Mouse (Mus musculus) small intestine, adult 2 months (tissue): ENCODE results near the gene Gimap3. TPM values are rescaled to one million over a fixed set of nuclear protein-coding genes. Genes with fewer than 3 reads are reported as not detected.

ENCODE experiments used
- H3K27ac ChIP-seq: fragments of 200-500 bp; 2 replicates; pipeline ENCODE4 v1.5.1; 2012; ENCODE audit warnings: low read depth, low read length, control low read depth, inconsistent platforms; ENCODE audit not compliant: insufficient read depth
- H3K27me3 ChIP-seq: fragments of 200-500 bp; 2 replicates; pipeline ENCODE4 v1.6.1; 2012; ENCODE audit warnings: mild to moderate bottlenecking, moderate library complexity, low read length, inconsistent platforms; ENCODE audit not compliant: control insufficient read depth, insufficient read depth
- H3K36me3 ChIP-seq: fragments of 200-500 bp; 2 replicates; pipeline ENCODE4 v1.6.1; 2012; ENCODE audit warnings: mild to moderate bottlenecking, low read length, control low read depth, inconsistent platforms; ENCODE audit not compliant: control insufficient read depth, insufficient read depth
- H3K4me1 ChIP-seq: fragments of 200-500 bp; 2 replicates; pipeline ENCODE4 v1.6.1; 2012; ENCODE audit warnings: low read length, inconsistent platforms, mixed read lengths; ENCODE audit not compliant: control insufficient read depth, insufficient read depth, insufficient read length
- H3K4me3 ChIP-seq: fragments of 200-500 bp; 2 replicates; pipeline ENCODE4 v1.5.1; 2012; ENCODE audit warnings: low read depth, mild to moderate bottlenecking, control low read depth, inconsistent platforms, low read length, moderate library complexity
- CTCF ChIP-seq: fragments of 200-500 bp; IDR thresholded peaks from 2 replicates; pipeline ENCODE4 v1.5.1; 2012; ENCODE audit warnings: low read depth, mild to moderate bottlenecking, control low read depth, inconsistent platforms, low read length, moderate library complexity, mixed read lengths; ENCODE audit not compliant: insufficient replicate concordance, insufficient read length; ENCODE audit errors: extremely low read depth
- POLR2A ChIP-seq: fragments of 200-500 bp; IDR thresholded peaks from 2 replicates; pipeline ENCODE4 v1.6.1; 2012; ENCODE audit warnings: low read depth, mild to moderate bottlenecking, control low read depth, inconsistent platforms, low read length, moderate library complexity
- WGBS: fragments of 180-500 bp; shearing (Covaris S2); methylation state at CpG from one replicate; pipeline ENCODE4 v1.1.7; 2018; 5-methylcytosine and 5-hydroxymethylcytosine counted together
- polyA plus RNA-seq: library from polyadenylated mRNA; depleted of rRNA; stranded (reverse); fragments of >200 nt; gene quantifications from 2 replicates; pipeline ENCODE4 v1.2.3, GENCODE M21; 2012

The Gimap3 gene
- polyA plus RNA-seq, 1 experiment = 13.0 TPM

GRCm38 (mm10) chr6:48742422-48743351 lies 28.0 kb downstream of the Gimap3 start:
- H3K27ac ChIP-seq = peak overlapping the region; percentile 82
- WGBS = 12% methylated on average over 52 of the region's 52 CpGs
- peaks cover 23% of the 10 kb centered on the region for H3K4me1 ChIP-seq
- peak overlapping the region; percentile 86 for H3K4me3 ChIP-seq
- TF ChIP-seq CTCF = peak; percentile 4; the same call in 1 of the 2 replicates
- no peak for TF ChIP-seq POLR2A
- no peaks in the 10 kb centered on the region for H3K36me3 ChIP-seq
- no peaks in the 10 kb centered on the region for H3K27me3 ChIP-seq

GRCm38 (mm10) chr6:48741711-48742206 lies 28.9 kb downstream of the Gimap3 start:
- TF ChIP-seq CTCF = no peak
- TF ChIP-seq POLR2A = no peak
- peak overlapping the region; percentile 86 for H3K4me3 ChIP-seq
- 8% methylated on average over 9 of the region's 9 CpGs for WGBS

GRCm38 (mm10) chr6:48741273-48741672 lies 29.4 kb downstream of the Gimap3 start:
- no peak for TF ChIP-seq POLR2A
- TF ChIP-seq CTCF = no peak
- H3K4me3 ChIP-seq = peak overlapping the region; percentile 11
- no peaks in the 10 kb centered on the region for H3K36me3 ChIP-seq
- H3K27ac ChIP-seq = peak overlapping the region; percentile 82
- H3K4me1 ChIP-seq = peaks cover 15% of the 10 kb centered on the region
- no peaks in the 10 kb centered on the region for H3K27me3 ChIP-seq
- WGBS = 13% methylated on average over 3 of the region's 3 CpGs

More at GRCm38 (mm10) chr6:48741711-48742206, 28.9 kb downstream of the Gimap3 start:
- no peaks in the 10 kb centered on the region for H3K36me3 ChIP-seq
- H3K4me1 ChIP-seq = peaks cover 15% of the 10 kb centered on the region
- H3K27me3 ChIP-seq = no peaks in the 10 kb centered on the region
- H3K27ac ChIP-seq = peak overlapping the region; percentile 82

- no peaks in the 10 kb centered on the region for H3K36me3 ChIP-seq
- H3K27me3 ChIP-seq = no peaks in the 10 kb centered on the region
- H3K4me1 ChIP-seq = peaks cover 15% of the 10 kb centered on the region
- TF ChIP-seq POLR2A (no peak), CTCF (no peak)
- WGBS = 37% methylated on average over 3 of the region's 3 CpGs
- peak overlapping the region; percentile 53 for H3K4me3 ChIP-seq
- H3K27ac ChIP-seq = peak overlapping the region; percentile 82
Measured at GRCm38 (mm10) chr6:48740501-48741169, 30.0 kb downstream of the Gimap3 start.

GRCm38 (mm10) chr6:48739780-48740055 lies 30.9 kb downstream of the Gimap3 start:
- 41% methylated on average over 3 of the region's 3 CpGs for WGBS
- peak overlapping the region; percentile 30; the same call in 1 of the 2 replicates for H3K4me3 ChIP-seq

GRCm38 (mm10) chr6:48738961-48739779 lies 31.5 kb downstream of the Gimap3 start, which contains the start of gene Gimap1:
TSS of gene Gimap1 (plus strand) at chr6:48739054.
- Histone ChIP-seq H3K27me3 (no peaks in the 10 kb centered on the region), H3K4me3 (peak within 1 kb of the TSS; percentile 66), H3K36me3 (no peaks in the 10 kb centered on the region), H3K27ac (peak within 1 kb of the TSS; percentile 82), H3K4me1 (peaks cover 15% of the 10 kb centered on the region)
- WGBS = 48% methylated on average over 15 of the region's 15 CpGs
- TF ChIP-seq POLR2A (peak; percentile 59; the same call in 1 of the 2 replicates), CTCF (no peak)

More at GRCm38 (mm10) chr6:48739780-48740055, 30.9 kb downstream of the Gimap3 start:
- Histone ChIP-seq H3K36me3 (no peaks in the 10 kb centered on the region), H3K4me1 (peaks cover 15% of the 10 kb centered on the region), H3K27me3 (no peaks in the 10 kb centered on the region), H3K27ac (peak overlapping the region; percentile 82)
- TF ChIP-seq CTCF (no peak), POLR2A (no peak)

- no peaks in the 10 kb centered on the region for H3K27me3 ChIP-seq
- H3K4me1 ChIP-seq = peaks cover 12% of the 10 kb centered on the region
- peak overlapping the region; percentile 66 for H3K27ac ChIP-seq
- WGBS = 86% methylated on average over 5 of the region's 5 CpGs
- TF ChIP-seq CTCF = no peak
- TF ChIP-seq POLR2A = no peak
- H3K36me3 ChIP-seq = no peaks in the 10 kb centered on the region
- peak overlapping the region; percentile 11; the same call in 1 of the 2 replicates for H3K4me3 ChIP-seq
Measured at GRCm38 (mm10) chr6:48737688-48738087, 33.0 kb downstream of the Gimap3 start.
